Mouse (Mus musculus) thymus, postnatal 4 days (tissue): Measurements from ENCODE around the gene Cacng4.

Experiments
- DNase-seq: peaks from one replicate; pipeline ENCODE4 v3.0.0; 2021

The Cacng4 gene

GRCm38 (mm10) chr11:107772002-107772401 lies 22.4 kb downstream of the Cacng4 start:
- DNase-seq: no peak

- no peak for DNase-seq
Measured at GRCm38 (mm10) chr11:107768361-107768760, 26.0 kb downstream of the Cacng4 start.

GRCm38 (mm10) chr11:107766932-107767331 lies 27.4 kb downstream of the Cacng4 start:
- DNase-seq: no peak

GRCm38 (mm10) chr11:107762688-107763460 lies 31.5 kb downstream of the Cacng4 start:
- peak; percentile 21 for DNase-seq

GRCm38 (mm10) chr11:107761790-107762500 lies 32.4 kb downstream of the Cacng4 start:
- DNase-seq: no peak

- DNase-seq: no peak
Measured at GRCm38 (mm10) chr11:107760001-107760400, 34.4 kb downstream of the Cacng4 start.

- no peak for DNase-seq
Measured at GRCm38 (mm10) chr11:107759516-107759915, 34.8 kb downstream of the Cacng4 start.

- DNase-seq: no peak
Measured at GRCm38 (mm10) chr11:107749114-107749513, 45.2 kb downstream of the Cacng4 start.

- DNase-seq: no peak
Measured at GRCm38 (mm10) chr11:107748243-107749035, 45.9 kb downstream of the Cacng4 start.

GRCm38 (mm10) chr11:107743100-107743499 lies 51.3 kb downstream of the Cacng4 start:
- DNase-seq: no peak

- no peak for DNase-seq
Measured at GRCm38 (mm10) chr11:107738418-107739099, 55.8 kb downstream of the Cacng4 start.

GRCm38 (mm10) chr11:107737886-107738285 lies 56.5 kb downstream of the Cacng4 start:
- DNase-seq: no peak

- DNase-seq: peak; percentile 22
Measured at GRCm38 (mm10) chr11:107734133-107734532, 60.2 kb downstream of the Cacng4 start.

GRCm38 (mm10) chr11:107731498-107731897 lies 62.9 kb downstream of the Cacng4 start:
- no peak for DNase-seq

- no peak for DNase-seq
Measured at GRCm38 (mm10) chr11:107730940-107731339, 63.4 kb downstream of the Cacng4 start.

- no peak for DNase-seq
Measured at GRCm38 (mm10) chr11:107729141-107729540, 65.2 kb downstream of the Cacng4 start.

GRCm38 (mm10) chr11:107728073-107728863 lies 66.1 kb downstream of the Cacng4 start:
- peak; percentile 16 for DNase-seq

- no peak for DNase-seq
Measured at GRCm38 (mm10) chr11:107724603-107725002, 69.8 kb downstream of the Cacng4 start.

- DNase-seq: no peak
Measured at GRCm38 (mm10) chr11:107721057-107721456, 73.3 kb downstream of the Cacng4 start.

GRCm38 (mm10) chr11:107720264-107721021 lies 73.9 kb downstream of the Cacng4 start:
- no peak for DNase-seq

GRCm38 (mm10) chr11:107716332-107716938 lies 77.9 kb downstream of the Cacng4 start, which contains the start of gene Cacng1:
Gene Cacng1, minus strand, starts transcription at chr11:107716522.
- no peak for DNase-seq
